ENCODE assay signal across 10 mouse cellular contexts in genomic region chr19:45676723-45677269, GRCm38 (mm10). TPM values are rescaled to one million over a fixed set of nuclear protein-coding genes. Genes with fewer than 3 reads are reported as not detected.
A peak's percentile ranks its signal among the peaks of the same experiment; 100 is the strongest.
DNase-seq lines count a peak whose midpoint lies in the region; ATAC-seq and TF ChIP-seq lines count a peak whose summit lies in the region.
"Had no signal": no experiment of that assay in that cellular context is flagged by ENCODE, and none has a peak within 500 bp of the region (broad histone marks: within the 10 kb centered on the region; RNA-seq: fewer than 3 reads in every experiment).

No protein-coding gene starts in this region.

- H3K9me3 ChIP-seq in lung, embryonic 14.5 days (ENCODE audit: low read depth, low read length) = no peaks in the 10 kb centered on the region
- H3K9me3 ChIP-seq in forebrain, embryonic 11.5 days (ENCODE audit: control insufficient read depth, low read length) = no peaks in the 10 kb centered on the region
- H3K9me3 ChIP-seq in limb, embryonic 10.5 days (replicated peaks) = no peaks in the 10 kb centered on the region
- H3K9me3 ChIP-seq in neural tube, embryonic 12.5 days = no peaks in the 10 kb centered on the region

- H3K27ac ChIP-seq in lung, embryonic 14.5 days (ENCODE audit: low read depth) = no peak overlapping the region
- no peak overlapping the region for H3K27ac ChIP-seq in forebrain, embryonic 11.5 days (ENCODE audit: low read depth, low read length)
- H3K27ac ChIP-seq in limb, embryonic 10.5 days = peak overlapping the region; percentile 30; the same call in 1 of the 2 replicates
- H3K27ac ChIP-seq in neural tube, embryonic 12.5 days = no peak overlapping the region
- H3K27ac ChIP-seq in left cerebral cortex, adult 2 months = no peak overlapping the region

- intact Hi-C loops in left cerebral cortex, postnatal 14 days (cut with DNase I) = no loop called here
- intact Hi-C loops in left cerebral cortex, adult 2 months (cut with DNase I) = loop anchor here (10.0 kb wide), 1 partner anchor 452 kb away; no protein-coding TSS in a partner anchor

- H3K4me1 ChIP-seq in lung, embryonic 14.5 days (ENCODE audit: insufficient read depth) = peaks cover 3% of the 10 kb centered on the region; the same call in 1 of the 2 replicates
- peaks cover 4% of the 10 kb centered on the region; the same call in 1 of the 2 replicates for H3K4me1 ChIP-seq in forebrain, embryonic 11.5 days (replicated peaks; ENCODE audit: control insufficient read depth, insufficient read depth, low read length)
- peaks cover 17% of the 10 kb centered on the region for H3K4me1 ChIP-seq in limb, embryonic 10.5 days
- H3K4me1 ChIP-seq in neural tube, embryonic 12.5 days = peaks cover 12% of the 10 kb centered on the region; the same call in 1 of the 2 replicates

- TF ChIP-seq CTCF in lung, embryonic 14.5 days (IDR thresholded peaks at IDR 0.05; ENCODE audit: low read depth) = no peak
- no peak for TF ChIP-seq CTCF in left cerebral cortex, adult 2 months (IDR thresholded peaks at IDR 0.05)

- DNase-seq in lung, embryonic 14.5 days = no peak
- DNase-seq in lung, adult 18-20 months = no peak
- DNase-seq in forebrain, embryonic 11.5 days (ENCODE audit: low spot score) = peak; percentile 57
- DNase-seq in limb, embryonic 10.5 days (ENCODE audit: low spot score) = no peak
- no peak for DNase-seq in left cerebral cortex, postnatal 14 days (ENCODE audit: low spot score in 2 of 2)
- DNase-seq in left cerebral cortex, adult 2 months (ENCODE audit: extremely low spot score in 1 of 2, low spot score in 2 of 2) = no peak
- DNase-seq in kidney, adult 18-20 months = no peak
- DNase-seq: kidney, postnatal 25 days; thymus, postnatal 36 days had no signal

- 6% methylated on average over 16 of the region's 16 CpGs for WGBS in lung, embryonic 14.5 days
- WGBS in forebrain, embryonic 11.5 days = 3% methylated on average over 16 of the region's 16 CpGs
- 8% methylated on average over 16 of the region's 16 CpGs for WGBS in limb, embryonic 10.5 days
- 6% methylated on average over 16 of the region's 16 CpGs for WGBS in neural tube, embryonic 12.5 days

- H3K27me3 ChIP-seq in lung, embryonic 14.5 days (ENCODE audit: insufficient read depth, low read length) = peaks cover 28% of the 10 kb centered on the region
- H3K27me3 ChIP-seq in forebrain, embryonic 11.5 days (ENCODE audit: control insufficient read depth, insufficient read depth, low read length) = peaks cover 14% of the 10 kb centered on the region
- H3K27me3 ChIP-seq in limb, embryonic 10.5 days (ENCODE audit: low read depth, poor library complexity, severe bottlenecking) = peaks cover 60% of the 10 kb centered on the region
- peaks cover 35% of the 10 kb centered on the region for H3K27me3 ChIP-seq in neural tube, embryonic 12.5 days (replicated peaks)

- no peak for ATAC-seq in lung, embryonic 14.5 days (ENCODE audit: insufficient read depth)
- no peak for ATAC-seq in forebrain, embryonic 11.5 days (replicated peaks; ENCODE audit: low FRiP score)
- no peak for ATAC-seq in neural tube, embryonic 12.5 days (ENCODE audit: low FRiP score, low read depth)

- no peaks in the 10 kb centered on the region for H3K36me3 ChIP-seq in lung, embryonic 14.5 days (ENCODE audit: insufficient read depth)
- H3K36me3 ChIP-seq in forebrain, embryonic 11.5 days (ENCODE audit: control insufficient read depth, insufficient read depth, low read length) = no peaks in the 10 kb centered on the region
- H3K36me3 ChIP-seq in limb, embryonic 10.5 days = no peaks in the 10 kb centered on the region
- no peaks in the 10 kb centered on the region for H3K36me3 ChIP-seq in neural tube, embryonic 12.5 days

- H3K4me3 ChIP-seq in lung, embryonic 14.5 days (ENCODE audit: low read depth, low read length) = peak overlapping the region; percentile 34
- peak overlapping the region; percentile 26 for H3K4me3 ChIP-seq in forebrain, embryonic 11.5 days (ENCODE audit: low read depth, low read length)
- peak overlapping the region; percentile 50 for H3K4me3 ChIP-seq in limb, embryonic 10.5 days
- H3K4me3 ChIP-seq in neural tube, embryonic 12.5 days = peak overlapping the region; percentile 27
- H3K4me3 ChIP-seq in left cerebral cortex, adult 2 months = no peak overlapping the region

- H3K9ac ChIP-seq in lung, embryonic 14.5 days = no peak overlapping the region; the same call in 1 of the 2 replicates
- no peak overlapping the region for H3K9ac ChIP-seq in forebrain, embryonic 11.5 days (ENCODE audit: low read length)
- H3K9ac ChIP-seq in neural tube, embryonic 12.5 days = no peak overlapping the region

- H3K4me2 ChIP-seq in lung, embryonic 14.5 days = peak overlapping the region; percentile 73
- H3K4me2 ChIP-seq in forebrain, embryonic 11.5 days (ENCODE audit: low read depth, low read length, severe bottlenecking) = peak overlapping the region; percentile 58
- H3K4me2 ChIP-seq in neural tube, embryonic 12.5 days (replicated peaks) = peak overlapping the region; percentile 62

RNA-seq across cellular contexts. Expression of gene Fbxw4, which starts 16.7 kb away (rescaled TPM):
- polyA plus RNA-seq in lung, embryonic 14.5 days (2014; fragmentation: Nextera tagmentation; extraction: Ambion mirVana) = 5.1 and 7.5 TPM in 2 replicates
- 5.0 and 7.3 TPM in 2 replicates for polyA plus RNA-seq in forebrain, embryonic 11.5 days (2014; fragmentation: Nextera tagmentation; extraction: Ambion mirVana)
- polyA plus RNA-seq in limb, embryonic 10.5 days (2016; fragmentation: Nextera tagmentation; extraction: Ambion mirVana) = 3.9 and 5.3 TPM in 2 replicates
- polyA plus RNA-seq in neural tube, embryonic 12.5 days (2016; fragmentation: Nextera tagmentation; extraction: Ambion mirVana) = 5.4 and 5.9 TPM in 2 replicates
- 10 to 100 TPM; 32.3 to 34.8 TPM for total RNA-seq in left cerebral cortex, postnatal 14 days (2021)
- 10 to 100 TPM; 41.2 to 41.7 TPM for total RNA-seq in left cerebral cortex, adult 2 months (2021)
